Mouse (Mus musculus): Measurements from ENCODE around the gene As3mt. TPM values are rescaled to one million over a fixed set of nuclear protein-coding genes. Genes with fewer than 3 reads are reported as not detected.
A peak's percentile ranks its signal among the peaks of the same experiment; 100 is the strongest.

The As3mt gene
- polyA plus RNA-seq, 1 experiment from 2014 or later, result 18.6 TPM

DNA sequence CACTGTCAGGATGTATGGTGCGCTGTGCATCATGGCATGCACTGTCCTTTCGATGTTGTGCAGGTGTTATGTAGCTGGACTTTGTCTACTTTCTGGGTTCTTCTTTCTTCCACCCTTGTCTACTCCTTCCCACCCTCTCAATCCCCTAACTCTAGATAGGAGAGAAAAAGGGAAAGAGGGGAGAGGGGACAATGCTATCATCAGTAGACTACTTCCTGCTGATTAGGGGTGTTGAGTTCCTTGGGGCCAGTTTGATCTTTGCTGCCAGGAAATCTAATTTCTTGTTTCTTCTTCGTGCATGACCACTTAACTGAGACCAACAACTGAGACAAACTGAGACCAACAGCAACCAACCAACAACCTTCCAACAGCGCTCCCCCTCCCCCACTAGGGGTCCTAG, 3.4 kb downstream of the As3mt start:
- no peak for ATAC-seq (ENCODE audit: low read depth)
- WGBS (ENCODE audit: insufficient replicate concordance), result 65% methylated on average over 4 of the region's 4 CpGs
- no peaks in the 10 kb centered on the region for H3K27me3 ChIP-seq (ENCODE audit: control insufficient read depth, insufficient read depth, low read depth, low read length)

DNA sequence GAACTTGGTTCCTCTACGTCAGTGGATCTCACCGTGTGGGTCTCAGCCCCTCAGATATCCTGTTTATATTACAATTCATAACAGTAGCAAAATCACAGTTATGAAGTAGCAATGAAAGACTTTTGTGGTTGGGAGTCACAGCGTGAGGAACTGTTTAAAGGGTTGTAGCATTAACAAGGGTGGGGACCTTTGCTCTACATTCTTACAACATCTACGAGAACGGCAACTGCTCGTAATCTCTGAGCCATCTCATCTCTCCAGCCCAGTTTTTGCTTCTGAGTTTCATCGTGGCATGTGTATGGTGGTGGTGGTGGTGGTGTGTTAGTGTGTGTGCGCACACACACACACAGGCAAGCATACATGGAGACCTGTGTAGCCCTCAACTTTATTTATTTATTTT, 7.0 kb downstream of the As3mt start:
- 68% methylated on average over 8 of the region's 8 CpGs for WGBS (ENCODE audit: insufficient replicate concordance)
- Histone ChIP-seq H3K27me3 (ENCODE audit: control insufficient read depth, insufficient read depth, low read depth, low read length) (no peaks in the 10 kb centered on the region), H3K9ac (ENCODE audit: low read depth, low read length) (no peak overlapping the region), H3K4me1 (ENCODE audit: control insufficient read depth, low read depth, low read length) (no peaks in the 10 kb centered on the region), H3K4me2 (ENCODE audit: low read depth, low read length) (no peak overlapping the region), H3K27ac (ENCODE audit: low read length) (no peak overlapping the region), H3K9me3 (replicated peaks; ENCODE audit: control insufficient read depth, low read length) (peaks cover 3% of the 10 kb centered on the region; the same call in 1 of the 2 replicates), H3K4me3 (ENCODE audit: low read depth, low read length) (no peak overlapping the region), H3K36me3 (ENCODE audit: control insufficient read depth, insufficient read depth) (peaks cover 5% of the 10 kb centered on the region; the same call in 1 of the 2 replicates)
- ATAC-seq (ENCODE audit: low read depth), result no peak

More for the DNA sequence above, 3.4 kb downstream of the As3mt start:
- Histone ChIP-seq H3K4me3 (ENCODE audit: low read depth, low read length) (no peak overlapping the region), H3K27ac (ENCODE audit: low read length) (no peak overlapping the region), H3K4me1 (ENCODE audit: control insufficient read depth, low read depth, low read length) (peaks cover 11% of the 10 kb centered on the region), H3K4me2 (ENCODE audit: low read depth, low read length) (no peak overlapping the region), H3K9ac (ENCODE audit: low read depth, low read length) (no peak overlapping the region), H3K9me3 (replicated peaks; ENCODE audit: control insufficient read depth, low read length) (no peaks in the 10 kb centered on the region), H3K36me3 (ENCODE audit: control insufficient read depth, insufficient read depth) (no peaks in the 10 kb centered on the region)

DNA sequence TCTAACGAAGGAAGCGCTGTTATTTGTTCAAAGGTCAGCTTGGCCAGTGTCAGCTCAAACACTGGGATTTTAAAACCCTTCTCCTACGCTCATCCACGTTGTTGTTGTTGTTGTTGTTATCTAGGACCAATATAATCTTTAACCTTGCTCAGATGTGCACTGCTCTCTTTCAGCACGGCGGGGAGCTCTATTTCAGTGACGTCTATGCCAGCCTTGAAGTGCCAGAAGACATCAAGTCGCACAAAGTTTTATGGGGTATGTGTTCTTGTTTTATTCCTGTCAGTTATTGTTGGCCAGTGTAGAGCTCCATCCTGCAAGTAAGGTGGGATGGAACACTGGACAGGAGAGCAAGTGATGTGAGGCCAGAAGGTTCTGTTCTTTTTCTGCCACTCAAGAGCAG, 7.8 kb downstream of the As3mt start:
- WGBS (ENCODE audit: insufficient replicate concordance), result 67% methylated on average over 8 of the region's 8 CpGs
- Histone ChIP-seq H3K36me3 (ENCODE audit: control insufficient read depth, insufficient read depth) (peaks cover 5% of the 10 kb centered on the region; the same call in 1 of the 2 replicates), H3K4me3 (ENCODE audit: low read depth, low read length) (no peak overlapping the region), H3K27ac (ENCODE audit: low read length) (no peak overlapping the region), H3K9ac (ENCODE audit: low read depth, low read length) (no peak overlapping the region), H3K4me1 (ENCODE audit: control insufficient read depth, low read depth, low read length) (no peaks in the 10 kb centered on the region), H3K9me3 (replicated peaks; ENCODE audit: control insufficient read depth, low read length) (peaks cover 3% of the 10 kb centered on the region; the same call in 1 of the 2 replicates), H3K4me2 (ENCODE audit: low read depth, low read length) (no peak overlapping the region), H3K27me3 (ENCODE audit: control insufficient read depth, insufficient read depth, low read depth, low read length) (no peaks in the 10 kb centered on the region)
- ATAC-seq (ENCODE audit: low read depth), result no peak

DNA sequence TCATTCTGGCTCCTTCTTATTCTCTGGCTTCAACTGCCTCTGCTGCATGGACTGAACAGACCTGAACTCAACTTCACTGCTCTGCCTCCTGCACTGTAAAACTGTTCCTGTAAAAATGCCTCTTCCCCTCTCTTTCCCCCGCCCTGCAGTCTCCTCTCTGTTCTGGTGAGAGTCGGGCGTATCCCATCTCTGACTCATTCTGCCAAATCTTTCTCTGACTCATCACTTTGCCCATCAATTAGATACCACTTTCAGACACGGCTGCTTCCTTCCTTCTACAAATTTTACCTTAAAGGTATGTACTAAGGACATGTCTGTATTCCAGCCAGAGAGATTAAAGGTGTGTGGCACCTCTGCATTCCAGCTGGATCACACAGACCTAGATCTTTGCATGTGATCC, 10.9 kb downstream of the As3mt start:
- ATAC-seq (ENCODE audit: low read depth), result no peak
- H3K27me3 ChIP-seq (ENCODE audit: control insufficient read depth, insufficient read depth, low read depth, low read length), result no peaks in the 10 kb centered on the region
- 54% methylated on average over 4 of the region's 4 CpGs for WGBS (ENCODE audit: insufficient replicate concordance)

DNA sequence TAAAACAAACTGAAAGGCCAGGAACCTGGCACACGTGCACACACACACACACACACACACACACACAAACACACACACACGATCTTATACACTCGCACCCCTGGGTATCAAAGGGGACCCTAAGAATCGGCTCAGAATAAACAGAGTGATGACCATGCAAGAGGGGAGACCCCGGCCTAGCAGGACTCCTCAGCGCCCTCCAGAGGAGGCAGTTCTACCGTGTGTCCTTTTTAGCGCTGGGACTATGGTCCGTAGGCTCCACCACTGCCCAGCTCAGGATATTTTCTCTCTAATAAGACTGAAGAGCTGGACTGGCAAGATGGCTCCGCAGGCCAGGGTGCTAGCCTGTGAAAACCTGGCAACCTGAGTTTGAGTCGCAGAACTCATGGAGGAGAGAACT, 17.2 kb downstream of the As3mt start:
- H3K4me1 ChIP-seq (ENCODE audit: control insufficient read depth, low read depth, low read length), result peaks cover 14% of the 10 kb centered on the region
- 73% methylated on average over 11 of the region's 11 CpGs for WGBS (ENCODE audit: insufficient replicate concordance)
- H3K27me3 ChIP-seq (ENCODE audit: control insufficient read depth, insufficient read depth, low read depth, low read length), result no peaks in the 10 kb centered on the region
- H3K4me2 ChIP-seq (ENCODE audit: low read depth, low read length), result no peak overlapping the region
- H3K9ac ChIP-seq (ENCODE audit: low read depth, low read length), result no peak overlapping the region
- ATAC-seq (ENCODE audit: low read depth), result no peak
- peaks cover 3% of the 10 kb centered on the region for H3K36me3 ChIP-seq (ENCODE audit: control insufficient read depth, insufficient read depth)
- no peak overlapping the region for H3K27ac ChIP-seq (ENCODE audit: low read length)
- no peak overlapping the region for H3K4me3 ChIP-seq (ENCODE audit: low read depth, low read length)
- no peaks in the 10 kb centered on the region for H3K9me3 ChIP-seq (replicated peaks; ENCODE audit: control insufficient read depth, low read length)

More for the DNA sequence above, 10.9 kb downstream of the As3mt start:
- H3K36me3 ChIP-seq (ENCODE audit: control insufficient read depth, insufficient read depth), result peaks cover 5% of the 10 kb centered on the region; the same call in 1 of the 2 replicates
- no peak overlapping the region for H3K4me2 ChIP-seq (ENCODE audit: low read depth, low read length)
- H3K9ac ChIP-seq (ENCODE audit: low read depth, low read length), result no peak overlapping the region
- H3K4me1 ChIP-seq (ENCODE audit: control insufficient read depth, low read depth, low read length), result no peaks in the 10 kb centered on the region
- H3K4me3 ChIP-seq (ENCODE audit: low read depth, low read length), result no peak overlapping the region
- no peak overlapping the region for H3K27ac ChIP-seq (ENCODE audit: low read length)
- H3K9me3 ChIP-seq (replicated peaks; ENCODE audit: control insufficient read depth, low read length), result peaks cover 3% of the 10 kb centered on the region; the same call in 1 of the 2 replicates

DNA sequence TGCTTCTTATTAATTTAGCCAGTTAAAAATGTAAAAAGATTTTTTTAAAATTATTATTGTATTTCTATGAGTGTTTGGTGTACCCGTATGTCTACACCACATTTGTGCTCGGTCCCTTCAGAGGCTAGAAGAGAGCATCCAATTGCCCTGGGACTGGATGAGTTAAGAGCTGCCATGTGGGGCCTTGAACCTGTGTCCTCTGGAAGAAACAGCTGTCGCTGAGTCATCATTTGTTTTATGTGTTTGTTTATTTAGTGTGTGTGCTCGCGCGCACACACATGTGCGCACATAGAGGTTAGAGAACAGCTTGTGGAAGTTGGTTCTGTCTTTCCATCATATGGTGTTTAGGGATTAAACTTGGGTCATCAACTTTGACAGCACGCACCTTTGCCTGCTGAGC, 18.9 kb downstream of the As3mt start:
- no peak overlapping the region for H3K4me3 ChIP-seq (ENCODE audit: low read depth, low read length)
- ATAC-seq (ENCODE audit: low read depth), result no peak
- WGBS (ENCODE audit: insufficient replicate concordance), result 90% methylated on average over 8 of the region's 8 CpGs

DNA sequence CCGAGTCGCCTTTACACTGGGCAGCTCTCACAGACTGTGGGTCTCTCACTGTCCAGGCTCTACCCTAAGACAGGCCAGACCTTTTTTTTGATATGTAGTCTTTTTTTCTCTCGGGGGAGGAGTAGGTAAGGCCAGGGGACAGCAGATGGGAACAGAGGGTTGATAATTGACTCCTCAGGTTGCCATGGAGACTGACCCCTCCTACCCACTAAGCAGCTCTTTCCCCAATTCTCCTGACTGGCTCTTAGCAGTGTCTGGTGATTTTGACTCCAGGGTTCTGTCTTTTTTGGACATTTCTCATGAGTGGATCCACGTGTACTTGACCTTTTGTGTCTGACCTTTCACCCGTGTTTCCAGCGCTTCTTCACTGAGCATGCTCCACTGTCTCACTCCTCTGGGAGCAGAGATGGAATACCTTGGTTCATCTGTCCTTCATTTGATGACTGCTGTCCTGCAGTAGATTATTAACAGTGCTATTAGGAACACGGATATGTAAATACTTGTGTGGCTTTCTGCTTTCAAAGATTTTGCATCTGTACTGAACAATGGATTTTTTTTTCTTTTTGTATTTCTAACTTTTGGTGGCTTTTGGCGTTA, 20.0 kb downstream of the As3mt start:
- no peaks in the 10 kb centered on the region for H3K9me3 ChIP-seq (replicated peaks; ENCODE audit: control insufficient read depth, low read length)
- no peak overlapping the region for H3K4me3 ChIP-seq (ENCODE audit: low read depth, low read length)
- peak overlapping the region; percentile 43 for H3K4me2 ChIP-seq (ENCODE audit: low read depth, low read length)
- peaks cover 14% of the 10 kb centered on the region for H3K4me1 ChIP-seq (ENCODE audit: control insufficient read depth, low read depth, low read length)
- peak overlapping the region; percentile 18 for H3K27ac ChIP-seq (ENCODE audit: low read length)
- H3K9ac ChIP-seq (ENCODE audit: low read depth, low read length), result no peak overlapping the region
- 55% methylated on average over 8 of the region's 8 CpGs for WGBS (ENCODE audit: insufficient replicate concordance)
- no peaks in the 10 kb centered on the region for H3K27me3 ChIP-seq (ENCODE audit: control insufficient read depth, insufficient read depth, low read depth, low read length)
- H3K36me3 ChIP-seq (ENCODE audit: control insufficient read depth, insufficient read depth), result peaks cover 3% of the 10 kb centered on the region
- ATAC-seq (ENCODE audit: low read depth), result peak; percentile 67

More for the DNA sequence above, 18.9 kb downstream of the As3mt start:
- Histone ChIP-seq H3K27ac (ENCODE audit: low read length) (no peak overlapping the region), H3K9ac (ENCODE audit: low read depth, low read length) (no peak overlapping the region), H3K4me2 (ENCODE audit: low read depth, low read length) (no peak overlapping the region), H3K4me1 (ENCODE audit: control insufficient read depth, low read depth, low read length) (peaks cover 14% of the 10 kb centered on the region), H3K27me3 (ENCODE audit: control insufficient read depth, insufficient read depth, low read depth, low read length) (no peaks in the 10 kb centered on the region), H3K9me3 (replicated peaks; ENCODE audit: control insufficient read depth, low read length) (no peaks in the 10 kb centered on the region), H3K36me3 (ENCODE audit: control insufficient read depth, insufficient read depth) (peaks cover 3% of the 10 kb centered on the region)

DNA sequence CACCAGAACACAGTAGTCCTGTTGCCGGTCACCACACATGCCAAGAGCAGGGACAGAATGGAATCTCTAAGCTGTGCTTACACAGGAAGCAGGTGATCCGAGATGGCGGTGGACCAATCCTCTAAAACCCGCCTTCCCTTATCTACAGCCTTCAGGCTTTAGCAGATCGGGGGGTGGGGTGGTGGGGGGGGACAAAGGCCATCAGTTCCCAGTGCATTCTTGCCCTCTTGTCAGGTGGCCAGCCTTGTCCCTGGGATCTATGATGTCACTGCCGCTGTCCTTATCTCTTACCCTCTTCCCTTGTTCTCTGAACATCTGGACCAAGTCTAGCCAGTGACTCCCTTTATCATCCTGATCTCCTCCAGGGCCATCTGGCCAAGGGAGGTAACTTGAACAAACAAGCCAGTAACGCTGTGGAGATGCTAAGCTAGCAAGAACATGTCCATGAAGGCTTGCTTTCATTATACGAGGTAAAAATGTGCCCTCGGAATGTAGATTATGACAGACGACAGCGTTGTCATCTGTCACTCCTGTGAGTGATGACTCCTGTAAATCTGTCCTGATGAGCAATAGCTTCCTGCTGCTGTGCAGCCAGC, 20.8 kb downstream of the As3mt start:
- Histone ChIP-seq H3K4me1 (ENCODE audit: control insufficient read depth, low read depth, low read length) (peaks cover 14% of the 10 kb centered on the region), H3K9ac (ENCODE audit: low read depth, low read length) (no peak overlapping the region), H3K27ac (ENCODE audit: low read length) (peak overlapping the region; percentile 37), H3K36me3 (ENCODE audit: control insufficient read depth, insufficient read depth) (peaks cover 3% of the 10 kb centered on the region), H3K4me2 (ENCODE audit: low read depth, low read length) (peak overlapping the region; percentile 43), H3K4me3 (ENCODE audit: low read depth, low read length) (peak overlapping the region; percentile 13; the same call in 1 of the 2 replicates), H3K9me3 (replicated peaks; ENCODE audit: control insufficient read depth, low read length) (no peaks in the 10 kb centered on the region), H3K27me3 (ENCODE audit: control insufficient read depth, insufficient read depth, low read depth, low read length) (no peaks in the 10 kb centered on the region)
- 10% methylated on average over 11 of the region's 11 CpGs for WGBS (ENCODE audit: insufficient replicate concordance)
- peak; percentile 75 for ATAC-seq (ENCODE audit: low read depth)

DNA sequence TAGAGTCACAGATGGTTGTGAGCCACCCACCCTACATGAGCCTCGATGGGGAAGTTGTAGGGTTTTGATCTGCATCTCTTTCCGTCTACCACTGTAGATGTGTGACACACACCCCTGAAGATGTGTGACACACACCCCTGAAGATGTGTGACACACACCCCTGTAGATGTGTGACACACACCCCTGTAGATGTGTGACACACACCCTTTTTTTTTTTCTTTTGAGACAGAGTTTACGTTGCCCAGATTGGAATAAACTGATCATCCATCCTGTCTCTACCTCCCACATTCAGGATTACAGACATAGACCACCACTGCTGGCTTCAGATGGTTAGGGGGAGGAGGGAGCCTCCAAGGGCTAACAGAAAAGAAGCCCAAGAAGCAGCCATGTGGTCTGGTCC, 21.7 kb downstream of the As3mt start:
- Histone ChIP-seq H3K4me3 (ENCODE audit: low read depth, low read length) (no peak overlapping the region), H3K9me3 (replicated peaks; ENCODE audit: control insufficient read depth, low read length) (no peaks in the 10 kb centered on the region), H3K27me3 (ENCODE audit: control insufficient read depth, insufficient read depth, low read depth, low read length) (no peaks in the 10 kb centered on the region), H3K36me3 (ENCODE audit: control insufficient read depth, insufficient read depth) (peaks cover 3% of the 10 kb centered on the region), H3K9ac (ENCODE audit: low read depth, low read length) (no peak overlapping the region), H3K27ac (ENCODE audit: low read length) (no peak overlapping the region), H3K4me1 (ENCODE audit: control insufficient read depth, low read depth, low read length) (peaks cover 14% of the 10 kb centered on the region), H3K4me2 (ENCODE audit: low read depth, low read length) (no peak overlapping the region)
- 48% methylated on average over 3 of the region's 3 CpGs for WGBS (ENCODE audit: insufficient replicate concordance)
- no peak for ATAC-seq (ENCODE audit: low read depth)

Measured in liver, embryonic 16.5 days (tissue).